Mouse (Mus musculus) kidney, adult 9 months (tissue): ENCODE measurements around the gene Zfp710.
"Not testable (repeated sequence)": the region's sequence is repeated elsewhere in the genome, so short reads cannot be mapped to it uniquely, and the experiment has no call there.

Experiments
- DNase-seq: peaks from one replicate; pipeline ENCODE4 v3.0.0; 2022

Zfp710 gene

GRCm38 (mm10) chr7:80115224-80115590, 90.6 kb downstream of the Zfp710 start, which contains the start of gene Idh2:
Gene Idh2 (minus strand): TSS chr7:80115392.
- DNase-seq, result peak; percentile 96

- DNase-seq, result peak; percentile 59
Observed at GRCm38 (mm10) chr7:80116158-80116557, 91.5 kb downstream of the Zfp710 start.

- no peak for DNase-seq
Observed at GRCm38 (mm10) chr7:80119198-80119597, 94.6 kb downstream of the Zfp710 start.

- DNase-seq, result peak; percentile 86
Observed at GRCm38 (mm10) chr7:80121083-80121482, 96.5 kb downstream of the Zfp710 start.

GRCm38 (mm10) chr7:80123115-80123514, 98.5 kb downstream of the Zfp710 start:
- DNase-seq, result no peak

GRCm38 (mm10) chr7:80123672-80124071, 99.1 kb downstream of the Zfp710 start:
- no peak for DNase-seq

GRCm38 (mm10) chr7:80129278-80129677, 104.7 kb downstream of the Zfp710 start:
- peak; percentile 68 for DNase-seq

- peak; percentile 69 for DNase-seq
Observed at GRCm38 (mm10) chr7:80130344-80131055, 105.9 kb downstream of the Zfp710 start.

GRCm38 (mm10) chr7:80131315-80131714, 106.7 kb downstream of the Zfp710 start:
- DNase-seq, result not testable (repeated sequence)

GRCm38 (mm10) chr7:80132541-80132940, 107.9 kb downstream of the Zfp710 start:
- peak; percentile 68 for DNase-seq

GRCm38 (mm10) chr7:80134454-80135172, 110.0 kb downstream of the Zfp710 start:
- DNase-seq, result peak; percentile 98

- no peak for DNase-seq
Observed at GRCm38 (mm10) chr7:80135173-80135532, 110.5 kb downstream of the Zfp710 start.

GRCm38 (mm10) chr7:80138375-80138774, 113.8 kb downstream of the Zfp710 start:
- DNase-seq, result peak; percentile 63

- peak; percentile 76 for DNase-seq
Observed at GRCm38 (mm10) chr7:80140815-80141214, 116.2 kb downstream of the Zfp710 start.
